Mouse (Mus musculus): ENCODE measurements at regions not wholly inside any gene's neighbourhood (a gene's known extent, or its start where the extent isn't known, plus 50 kb on each side); places are given as distances from the start of the nearest gene placed in this dataset.

DNA sequence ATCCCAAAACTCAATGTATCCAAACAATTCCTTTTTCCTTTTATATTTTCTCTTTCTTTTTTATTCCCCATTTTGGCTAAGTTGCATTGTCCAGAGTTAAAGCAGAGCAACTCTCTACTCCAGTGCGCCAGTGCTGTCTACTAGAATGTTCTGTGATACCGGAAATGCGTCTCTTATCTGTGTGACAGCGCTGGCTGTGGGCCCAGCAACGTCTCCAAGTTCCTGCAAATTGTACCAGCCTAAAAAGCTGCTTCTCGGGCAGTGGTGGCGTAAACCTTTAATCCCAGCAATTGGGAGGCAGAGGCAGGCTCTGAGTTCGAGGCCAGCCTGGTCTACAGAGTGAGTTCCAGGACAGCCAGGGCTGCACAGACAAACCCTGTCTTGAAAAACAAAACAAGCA, 59.4 kb downstream of the Cox18 start:
- TF ChIP-seq EP300 (IDR thresholded peaks at IDR 0.05; ENCODE audit: low read depth) = no peak
- no peak for TF ChIP-seq CTCF (IDR thresholded peaks at IDR 0.05; ENCODE audit: low read depth)
- 31% methylated on average over 8 of the region's 8 CpGs for WGBS
- no peaks in the 10 kb centered on the region for H3K36me3 ChIP-seq (replicated peaks; ENCODE audit: control insufficient read depth, insufficient read depth, low read length)
- no peak overlapping the region for H3K4me2 ChIP-seq (ENCODE audit: low read depth, low read length)
- H3K27me3 ChIP-seq (ENCODE audit: control insufficient read depth, insufficient read depth, low read length) = no peaks in the 10 kb centered on the region
- no peak overlapping the region for H3K27ac ChIP-seq (ENCODE audit: low read depth)
- no peak for ATAC-seq (ENCODE audit: insufficient read depth, low read depth)
- H3K4me3 ChIP-seq (ENCODE audit: low read depth, low read length) = no peak overlapping the region
- peak; percentile 54 for DNase-seq (ENCODE audit: low spot score)
- 0 out of 2 replicates have a peak, but pooled peaks cover 11% of the 10 kb centered on the region for H3K4me1 ChIP-seq (ENCODE audit: control insufficient read depth, insufficient read depth)
- H3K9ac ChIP-seq (replicated peaks; ENCODE audit: low read depth, low read length) = no peak overlapping the region
- no peaks in the 10 kb centered on the region for H3K9me3 ChIP-seq (replicated peaks; ENCODE audit: control insufficient read depth, low read length)

DNA sequence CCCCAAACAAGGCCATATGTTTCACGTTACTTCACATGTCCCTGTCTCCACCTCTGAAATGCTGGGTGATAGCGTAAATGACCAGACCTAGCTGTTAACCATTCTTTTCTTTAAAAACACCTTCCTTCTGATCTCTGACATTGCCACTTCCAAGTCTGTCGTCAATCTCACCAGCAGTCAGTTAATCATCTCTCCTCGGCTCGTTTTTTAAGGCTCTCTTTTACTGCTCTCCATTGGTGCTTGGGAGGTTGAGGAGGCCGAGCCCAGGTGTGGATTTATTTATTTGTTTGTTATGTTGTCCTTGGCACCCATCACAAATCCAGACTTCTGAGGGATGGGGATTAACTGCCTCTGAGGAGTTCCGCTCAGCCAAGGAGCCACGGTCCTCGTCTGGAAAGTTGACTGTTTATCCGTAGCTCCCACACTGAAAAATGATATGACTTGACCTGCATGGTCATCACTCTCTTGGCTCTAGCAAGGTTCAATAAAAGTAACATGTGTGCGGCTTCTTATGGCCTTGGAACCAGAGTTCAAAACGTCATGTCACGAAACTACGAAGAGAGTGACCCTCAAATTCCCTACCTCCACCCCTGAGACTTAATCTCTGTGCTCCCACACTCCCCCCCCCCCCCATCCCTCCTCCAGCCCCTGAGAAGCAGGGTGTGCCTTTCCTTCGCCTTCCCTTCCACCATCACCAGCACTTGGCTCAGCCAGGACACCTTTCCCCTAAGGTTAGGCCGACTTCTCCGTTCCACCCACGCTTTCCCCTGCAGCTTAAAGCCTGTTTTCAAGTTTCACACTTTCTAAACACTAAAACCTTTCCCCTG, 60.6 kb downstream of the Cox18 start:
- WGBS = 66% methylated on average over 18 of the region's 18 CpGs
- Histone ChIP-seq H3K27ac (ENCODE audit: low read depth) (no peak overlapping the region), H3K9ac (replicated peaks; ENCODE audit: low read depth, low read length) (no peak overlapping the region), H3K27me3 (ENCODE audit: control insufficient read depth, insufficient read depth, low read length) (no peaks in the 10 kb centered on the region), H3K9me3 (replicated peaks; ENCODE audit: control insufficient read depth, low read length) (no peaks in the 10 kb centered on the region), H3K4me2 (ENCODE audit: low read depth, low read length) (no peak overlapping the region), H3K36me3 (replicated peaks; ENCODE audit: control insufficient read depth, insufficient read depth, low read length) (no peaks in the 10 kb centered on the region), H3K4me1 (ENCODE audit: control insufficient read depth, insufficient read depth) (0 out of 2 replicates have a peak, but pooled peaks cover 11% of the 10 kb centered on the region), H3K4me3 (ENCODE audit: low read depth, low read length) (no peak overlapping the region)
- ATAC-seq (ENCODE audit: insufficient read depth, low read depth) (no peak), DNase-seq (ENCODE audit: low spot score) (no peak)
- no peak for TF ChIP-seq EP300 (IDR thresholded peaks at IDR 0.05; ENCODE audit: low read depth)
- no peak for TF ChIP-seq CTCF (IDR thresholded peaks at IDR 0.05; ENCODE audit: low read depth)

DNA sequence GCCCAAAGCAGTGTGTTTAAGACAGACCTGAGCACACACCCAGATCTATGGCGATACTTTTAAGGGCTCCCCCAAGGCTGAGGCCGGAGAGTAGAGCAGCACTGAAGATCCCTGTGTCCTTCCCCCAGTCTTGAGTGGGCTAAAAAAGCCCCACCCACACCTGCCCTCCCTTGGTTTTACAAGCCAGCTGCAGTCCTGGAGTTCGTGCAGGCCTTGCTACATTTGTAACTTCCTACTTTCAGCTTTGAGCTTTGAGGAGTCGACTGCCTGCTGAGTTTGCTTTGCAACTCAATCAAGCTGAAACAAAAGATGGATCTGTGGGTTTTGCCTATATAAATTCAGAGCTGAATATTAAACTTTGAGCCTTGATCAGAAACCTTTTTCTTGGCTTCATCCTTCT, 63.5 kb downstream of the Cox18 start:
- TF ChIP-seq CTCF (IDR thresholded peaks at IDR 0.05; ENCODE audit: low read depth) (no peak), EP300 (IDR thresholded peaks at IDR 0.05; ENCODE audit: low read depth) (no peak)
- Histone ChIP-seq H3K4me1 (ENCODE audit: control insufficient read depth, insufficient read depth) (0 out of 2 replicates have a peak, but pooled peaks cover 8% of the 10 kb centered on the region), H3K9me3 (replicated peaks; ENCODE audit: control insufficient read depth, low read length) (no peaks in the 10 kb centered on the region; the same call in 1 of the 2 replicates), H3K36me3 (replicated peaks; ENCODE audit: control insufficient read depth, insufficient read depth, low read length) (no peaks in the 10 kb centered on the region), H3K9ac (replicated peaks; ENCODE audit: low read depth, low read length) (no peak overlapping the region), H3K4me2 (ENCODE audit: low read depth, low read length) (no peak overlapping the region), H3K27ac (ENCODE audit: low read depth) (no peak overlapping the region), H3K4me3 (ENCODE audit: low read depth, low read length) (no peak overlapping the region), H3K27me3 (ENCODE audit: control insufficient read depth, insufficient read depth, low read length) (no peaks in the 10 kb centered on the region)
- DNase-seq (ENCODE audit: low spot score) = no peak
- WGBS = 68% methylated on average over 4 of the region's 4 CpGs
- ATAC-seq (ENCODE audit: insufficient read depth, low read depth) = no peak

DNA sequence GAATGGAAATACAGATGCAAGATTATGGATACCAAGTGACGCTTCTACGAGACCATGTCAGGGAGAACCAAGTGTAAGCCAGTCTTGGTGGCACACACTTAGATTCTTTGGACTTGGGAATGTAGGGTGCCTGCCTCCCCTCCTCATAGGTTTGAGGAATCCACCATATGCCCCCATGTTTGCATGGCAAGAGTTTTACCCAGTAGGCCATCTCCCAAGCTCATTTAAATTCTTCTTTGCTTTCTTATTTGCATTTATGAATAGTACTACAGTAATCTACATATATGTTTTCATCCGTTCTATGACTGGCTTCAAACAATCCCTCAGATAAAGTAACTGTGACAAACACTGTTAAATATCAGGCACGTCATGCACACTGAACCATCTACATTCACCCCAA, 67.3 kb downstream of the Cox18 start:
- Histone ChIP-seq H3K27me3 (ENCODE audit: control insufficient read depth, insufficient read depth, low read length) (no peaks in the 10 kb centered on the region), H3K9me3 (replicated peaks; ENCODE audit: control insufficient read depth, low read length) (no peaks in the 10 kb centered on the region; the same call in 1 of the 2 replicates), H3K9ac (replicated peaks; ENCODE audit: low read depth, low read length) (no peak overlapping the region), H3K27ac (ENCODE audit: low read depth) (no peak overlapping the region), H3K4me2 (ENCODE audit: low read depth, low read length) (no peak overlapping the region), H3K36me3 (replicated peaks; ENCODE audit: control insufficient read depth, insufficient read depth, low read length) (no peaks in the 10 kb centered on the region), H3K4me3 (ENCODE audit: low read depth, low read length) (no peak overlapping the region), H3K4me1 (ENCODE audit: control insufficient read depth, insufficient read depth) (no peaks in the 10 kb centered on the region)
- 90% methylated on average over 4 of the region's 4 CpGs for WGBS
- ATAC-seq (ENCODE audit: insufficient read depth, low read depth) (no peak), DNase-seq (ENCODE audit: low spot score) (no peak)
- TF ChIP-seq CTCF (IDR thresholded peaks at IDR 0.05; ENCODE audit: low read depth) (no peak), EP300 (IDR thresholded peaks at IDR 0.05; ENCODE audit: low read depth) (no peak)

DNA sequence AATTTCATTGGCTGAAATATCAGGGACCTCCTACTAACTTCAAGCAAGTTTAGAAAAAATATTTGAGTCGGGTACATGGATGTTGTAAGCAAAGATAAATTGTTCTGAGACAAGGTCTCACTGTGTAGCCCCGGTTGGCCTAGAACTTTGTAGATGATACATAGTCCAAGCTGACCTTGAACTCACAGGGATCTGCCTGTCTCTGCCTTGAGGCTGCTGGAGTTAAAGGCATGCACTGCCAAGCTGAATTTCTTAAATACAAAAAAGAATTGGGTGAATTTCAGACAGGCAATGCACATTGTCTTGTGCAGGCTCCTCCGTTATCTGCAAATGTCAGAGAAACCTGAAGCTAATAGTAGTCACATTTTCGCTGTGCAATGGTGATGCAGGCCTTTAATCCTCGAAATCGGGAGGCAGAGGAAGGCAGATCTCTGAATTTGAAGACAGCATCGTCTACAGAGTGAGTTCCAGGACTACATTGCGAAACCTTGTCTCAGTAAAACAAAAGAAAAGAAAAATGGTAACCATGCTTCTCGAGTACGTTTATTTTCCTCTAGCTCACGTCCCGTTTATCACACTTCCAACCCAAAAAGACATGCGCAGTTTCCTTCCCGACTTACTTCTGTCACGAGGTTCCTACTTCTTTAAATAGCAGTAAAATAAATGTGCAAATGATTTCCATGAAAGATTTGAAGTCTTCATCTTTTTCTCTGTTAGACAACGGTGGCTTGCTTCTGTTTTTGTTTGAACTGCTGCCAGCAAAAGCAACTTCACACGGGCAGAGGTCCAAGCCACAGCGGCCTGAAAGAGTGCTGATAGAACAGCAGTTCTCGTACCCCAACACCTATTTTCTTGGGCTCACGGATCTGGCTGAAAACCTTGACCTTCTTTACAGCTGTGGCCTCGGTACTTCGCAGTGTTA, 73.9 kb downstream of the Cox18 start:
- no peak for TF ChIP-seq EP300 (IDR thresholded peaks at IDR 0.05; ENCODE audit: low read depth)
- TF ChIP-seq CTCF (IDR thresholded peaks at IDR 0.05; ENCODE audit: low read depth) = no peak
- DNase-seq (ENCODE audit: low spot score) = peak; percentile 35
- no peak overlapping the region for H3K4me3 ChIP-seq (ENCODE audit: low read depth, low read length)
- H3K4me2 ChIP-seq (ENCODE audit: low read depth, low read length) = peak overlapping the region; percentile 45
- H3K27me3 ChIP-seq (ENCODE audit: control insufficient read depth, insufficient read depth, low read length) = no peaks in the 10 kb centered on the region
- no peak for ATAC-seq (ENCODE audit: insufficient read depth, low read depth)
- H3K9ac ChIP-seq (replicated peaks; ENCODE audit: low read depth, low read length) = no peak overlapping the region
- WGBS = 42% methylated on average over 22 of the region's 22 CpGs
- H3K9me3 ChIP-seq (replicated peaks; ENCODE audit: control insufficient read depth, low read length) = no peaks in the 10 kb centered on the region
- no peaks in the 10 kb centered on the region for H3K4me1 ChIP-seq (ENCODE audit: control insufficient read depth, insufficient read depth)
- no peak overlapping the region for H3K27ac ChIP-seq (ENCODE audit: low read depth)
- no peaks in the 10 kb centered on the region for H3K36me3 ChIP-seq (replicated peaks; ENCODE audit: control insufficient read depth, insufficient read depth, low read length)

Data from heart, postnatal 0 days (tissue).